ENCODE assay signal across 7 mouse cellular contexts in the genomic region with DNA sequence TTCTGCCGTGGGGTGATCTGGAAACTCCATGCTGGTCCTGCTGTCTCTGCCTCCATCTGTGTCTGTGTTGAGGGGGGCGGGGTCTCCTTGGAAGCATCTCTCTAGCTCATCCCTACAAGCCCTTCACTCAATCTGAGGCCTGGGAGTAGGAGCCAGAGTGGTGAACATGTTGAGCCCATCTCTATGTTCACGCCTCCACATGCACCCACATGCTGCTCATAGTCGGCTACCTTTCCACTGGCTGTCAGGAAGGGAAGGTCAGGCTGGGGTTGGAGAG. TPM values are rescaled to one million over a fixed set of nuclear protein-coding genes. Genes with fewer than 3 reads are reported as not detected.
DNase-seq lines count a peak whose midpoint lies in the region; ATAC-seq and TF ChIP-seq lines count a peak whose summit lies in the region.

No protein-coding gene starts in this region.

- no peaks in the 10 kb centered on the region for H3K36me3 ChIP-seq in lung, embryonic 15.5 days
- H3K36me3 ChIP-seq in forebrain, embryonic 13.5 days (ENCODE audit: poor library complexity, severe bottlenecking), result no peaks in the 10 kb centered on the region
- H3K36me3 ChIP-seq in liver, embryonic 11.5 days (ENCODE audit: control insufficient read depth, insufficient read depth, low read length), result no peaks in the 10 kb centered on the region
- no peaks in the 10 kb centered on the region; the same call in 1 of the 2 replicates for H3K36me3 ChIP-seq in stomach, postnatal 0 days (ENCODE audit: control insufficient read depth, insufficient read depth, low read length)

- H3K27ac ChIP-seq in lung, embryonic 15.5 days, result peak overlapping the region; percentile 95
- peak overlapping the region; percentile 32 for H3K27ac ChIP-seq in forebrain, embryonic 13.5 days
- H3K27ac ChIP-seq in liver, embryonic 11.5 days (ENCODE audit: low read depth, low read length), result 0 out of 2 replicates have a peak overlapping the region, but pooled peaks have one; percentile 34
- H3K27ac ChIP-seq in stomach, postnatal 0 days (replicated peaks), result peak overlapping the region; percentile 97

- TF ChIP-seq CTCF in stomach, postnatal 0 days (IDR thresholded peaks at IDR 0.05; ENCODE audit: low read depth), result no peak

- 24% methylated on average over 4 of the region's 4 CpGs for WGBS in lung, embryonic 15.5 days
- WGBS in forebrain, embryonic 13.5 days, result 50% methylated on average over 4 of the region's 4 CpGs
- 44% methylated on average over 4 of the region's 4 CpGs for WGBS in liver, embryonic 11.5 days
- 25% methylated on average over 4 of the region's 4 CpGs for WGBS in stomach, postnatal 0 days

- H3K9ac ChIP-seq in lung, embryonic 15.5 days, result peak overlapping the region; percentile 70
- peak overlapping the region; percentile 60; the same call in 1 of the 2 replicates for H3K9ac ChIP-seq in forebrain, embryonic 13.5 days
- no peak overlapping the region for H3K9ac ChIP-seq in liver, embryonic 11.5 days (ENCODE audit: low read depth, low read length)
- peak overlapping the region; percentile 85 for H3K9ac ChIP-seq in stomach, postnatal 0 days (ENCODE audit: low read length)

- DNase-seq in lung, postnatal 25 days (ENCODE audit: low spot score), result no peak
- DNase-seq in liver, embryonic 11.5 days (ENCODE audit: low spot score), result no peak
- no peak for DNase-seq in stomach, postnatal 0 days (ENCODE audit: low spot score)
- no peak for DNase-seq in urinary bladder, postnatal 10 days (ENCODE audit: low spot score)
- no peak for DNase-seq in adrenal gland, adult 2 months

- peaks cover 63% of the 10 kb centered on the region for H3K4me1 ChIP-seq in lung, embryonic 15.5 days
- H3K4me1 ChIP-seq in forebrain, embryonic 13.5 days, result peaks cover 32% of the 10 kb centered on the region
- peaks cover 3% of the 10 kb centered on the region; the same call in 1 of the 2 replicates for H3K4me1 ChIP-seq in liver, embryonic 11.5 days (replicated peaks; ENCODE audit: control insufficient read depth, insufficient read depth, low read length)
- peaks cover 11% of the 10 kb centered on the region for H3K4me1 ChIP-seq in stomach, postnatal 0 days (replicated peaks; ENCODE audit: control insufficient read depth, insufficient read depth)

- H3K4me2 ChIP-seq in lung, embryonic 15.5 days, result peak overlapping the region; percentile 88
- peak overlapping the region; percentile 82 for H3K4me2 ChIP-seq in forebrain, embryonic 13.5 days
- H3K4me2 ChIP-seq in liver, embryonic 11.5 days, result peak overlapping the region; percentile 56
- H3K4me2 ChIP-seq in stomach, postnatal 0 days (replicated peaks; ENCODE audit: low read depth), result peak overlapping the region; percentile 76

- peak overlapping the region; percentile 47 for H3K4me3 ChIP-seq in lung, embryonic 15.5 days
- H3K4me3 ChIP-seq in forebrain, embryonic 13.5 days, result peak overlapping the region; percentile 44
- H3K4me3 ChIP-seq in liver, embryonic 11.5 days (ENCODE audit: low read depth, low read length), result peak overlapping the region; percentile 34
- H3K4me3 ChIP-seq in stomach, postnatal 0 days (ENCODE audit: low read depth, low read length), result peak overlapping the region; percentile 51

- peak; percentile 1; the same call in 1 of the 2 replicates for ATAC-seq in lung, embryonic 15.5 days (ENCODE audit: borderline replicate concordance, extremely low read depth, low FRiP score, low TSS enrichment)
- peak; percentile 15 for ATAC-seq in forebrain, embryonic 13.5 days
- no peak for ATAC-seq in liver, embryonic 11.5 days (replicated peaks; ENCODE audit: low FRiP score)
- ATAC-seq in stomach, postnatal 0 days (ENCODE audit: low FRiP score, low TSS enrichment), result no peak

- no peaks in the 10 kb centered on the region for H3K27me3 ChIP-seq in lung, embryonic 15.5 days
- H3K27me3 ChIP-seq in forebrain, embryonic 13.5 days, result peaks cover 27% of the 10 kb centered on the region
- peaks cover 27% of the 10 kb centered on the region for H3K27me3 ChIP-seq in liver, embryonic 11.5 days (replicated peaks; ENCODE audit: control insufficient read depth, insufficient read depth, low read length)
- H3K27me3 ChIP-seq in stomach, postnatal 0 days (ENCODE audit: control insufficient read depth, insufficient read depth, low read length), result no peaks in the 10 kb centered on the region

- no peak for TF ChIP-seq EP300 in stomach, postnatal 0 days (optimal IDR thresholded peaks at IDR 0.05)

- no peaks in the 10 kb centered on the region for H3K9me3 ChIP-seq in lung, embryonic 15.5 days
- no peaks in the 10 kb centered on the region for H3K9me3 ChIP-seq in forebrain, embryonic 13.5 days (replicated peaks)
- H3K9me3 ChIP-seq in liver, embryonic 11.5 days (ENCODE audit: control insufficient read depth, low read length), result no peaks in the 10 kb centered on the region
- no peaks in the 10 kb centered on the region for H3K9me3 ChIP-seq in stomach, postnatal 0 days (ENCODE audit: control insufficient read depth, low read length)

RNA-seq across cellular contexts. Expression of a gene that starts 0.5 kb away (rescaled TPM):
- polyA plus RNA-seq in lung, embryonic 15.5 days (2015; fragmentation: Nextera tagmentation; extraction: Ambion mirVana), result 66.3 and 74.6 TPM in 2 replicates
- 2.5 and 2.9 TPM in 2 replicates for polyA plus RNA-seq in forebrain, embryonic 13.5 days (2015; fragmentation: Nextera tagmentation; extraction: Ambion mirVana)
- polyA plus RNA-seq in liver, embryonic 11.5 days (2014; fragmentation: Nextera tagmentation; extraction: Ambion mirVana), result 4.2 and 6.0 TPM in 2 replicates
- polyA plus RNA-seq in stomach, postnatal 0 days (2015; fragmentation: Nextera tagmentation; extraction: Ambion mirVana), result 47.7 and 51.6 TPM in 2 replicates
- total RNA-seq in adrenal gland, adult 2 months (2021), result 10 to 100 TPM in 1 of 2 experiments, 1 to 10 TPM in 1; 9.2 to 15.8 TPM
- polyA plus RNA-seq in adrenal gland, adult 2 months (2012; rRNA removed), result 15.7 and 23.4 TPM in 2 replicates

RNA-seq across cellular contexts. Expression of a gene that starts 54.2 kb away (rescaled TPM):
- polyA plus RNA-seq in lung, embryonic 15.5 days (2015; fragmentation: Nextera tagmentation; extraction: Ambion mirVana), result 75.0 and 76.5 TPM in 2 replicates
- 68.0 and 68.4 TPM in 2 replicates for polyA plus RNA-seq in forebrain, embryonic 13.5 days (2015; fragmentation: Nextera tagmentation; extraction: Ambion mirVana)
- 56.8 and 58.1 TPM in 2 replicates for polyA plus RNA-seq in liver, embryonic 11.5 days (2014; fragmentation: Nextera tagmentation; extraction: Ambion mirVana)
- polyA plus RNA-seq in stomach, postnatal 0 days (2015; fragmentation: Nextera tagmentation; extraction: Ambion mirVana), result 63.7 and 64.7 TPM in 2 replicates
- total RNA-seq in adrenal gland, adult 2 months (2021), result 10 to 100 TPM; 80.3 to 82.6 TPM
- 180 and 181 TPM in 2 replicates for polyA plus RNA-seq in adrenal gland, adult 2 months (2012; rRNA removed)

Comparison
In these comparisons a context has a peak if more than half of its experiments do, and no peak if none do; other contexts are left out.
1. ATAC-seq: peak in lung, embryonic 15.5 days (single experiment) and forebrain, embryonic 13.5 days (single experiment); none in liver, embryonic 11.5 days (single experiment) and stomach, postnatal 0 days (single experiment).
2. H3K27ac ChIP-seq: peak in every context shown above with its lines; median percentile 97 in stomach, postnatal 0 days; 95 in lung, embryonic 15.5 days; 34 in liver, embryonic 11.5 days; 32 in forebrain, embryonic 13.5 days.
3. Peak in every context shown above with its lines, with median percentiles within 50 percentile points of each other: H3K4me2 ChIP-seq and H3K4me3 ChIP-seq.